Mouse (Mus musculus): ENCODE data around the gene Gm20388. TPM values are rescaled to one million over a fixed set of nuclear protein-coding genes. Genes with fewer than 3 reads are reported as not detected.

Gm20388 gene
- total and polyA plus RNA-seq, 2 experiments from 2014 or later: 17.3 TPM; not detected in 1

GRCm38 (mm10) chr8:120630848-120631247, 720.2 kb downstream of the Gm20388 start:
- no peak for DNase-seq (ENCODE audit: low spot score)
- no peak for ATAC-seq (ENCODE audit: insufficient read depth, low read depth)
- Histone ChIP-seq H3K4me3 (ENCODE audit: low read depth, low read length) (no peak overlapping the region), H3K4me2 (ENCODE audit: low read depth, low read length) (no peak overlapping the region), H3K9me3 (replicated peaks; ENCODE audit: control insufficient read depth, low read length) (no peaks in the 10 kb centered on the region), H3K27me3 (ENCODE audit: control insufficient read depth, insufficient read depth, low read length) (no peaks in the 10 kb centered on the region), H3K4me1 (ENCODE audit: control insufficient read depth, insufficient read depth) (peaks cover 8% of the 10 kb centered on the region; the same call in 1 of the 2 replicates), H3K36me3 (replicated peaks; ENCODE audit: control insufficient read depth, insufficient read depth, low read length) (no peaks in the 10 kb centered on the region), H3K9ac (replicated peaks; ENCODE audit: low read depth, low read length) (no peak overlapping the region), H3K27ac (ENCODE audit: low read depth) (no peak overlapping the region)
- TF ChIP-seq EP300 (IDR thresholded peaks at IDR 0.05; ENCODE audit: low read depth) (no peak), CTCF (IDR thresholded peaks at IDR 0.05; ENCODE audit: low read depth) (no peak)
- WGBS: 53% methylated on average over 6 of the region's 6 CpGs

- H3K9me3 ChIP-seq (replicated peaks; ENCODE audit: control insufficient read depth, low read length): no peaks in the 10 kb centered on the region
- peaks cover 2% of the 10 kb centered on the region; the same call in 1 of the 2 replicates for H3K27me3 ChIP-seq (ENCODE audit: control insufficient read depth, insufficient read depth, low read length)
- 73% methylated on average over 21 of the region's 21 CpGs for WGBS
- H3K9ac ChIP-seq (replicated peaks; ENCODE audit: low read depth, low read length): no peak overlapping the region
- ATAC-seq (ENCODE audit: insufficient read depth, low read depth) (no peak), DNase-seq (ENCODE audit: low spot score) (no peak)
- TF ChIP-seq EP300 (IDR thresholded peaks at IDR 0.05; ENCODE audit: low read depth): no peak
- H3K27ac ChIP-seq (ENCODE audit: low read depth): no peak overlapping the region
- peaks cover 8% of the 10 kb centered on the region; the same call in 1 of the 2 replicates for H3K4me1 ChIP-seq (ENCODE audit: control insufficient read depth, insufficient read depth)
- H3K36me3 ChIP-seq (replicated peaks; ENCODE audit: control insufficient read depth, insufficient read depth, low read length): no peaks in the 10 kb centered on the region
- no peak overlapping the region for H3K4me2 ChIP-seq (ENCODE audit: low read depth, low read length)
- no peak overlapping the region for H3K4me3 ChIP-seq (ENCODE audit: low read depth, low read length)
These were observed 721.1 kb downstream of the Gm20388 start for GRCm38 (mm10) chr8:120631441-120632375.

GRCm38 (mm10) chr8:120632969-120633664, 722.5 kb downstream of the Gm20388 start:
- 44% methylated on average over 17 of the region's 17 CpGs for WGBS
- no peak for DNase-seq (ENCODE audit: low spot score)

GRCm38 (mm10) chr8:120633665-120634271, 723.1 kb downstream of the Gm20388 start:
- no peak overlapping the region for H3K27ac ChIP-seq (ENCODE audit: low read depth)
- no peak for TF ChIP-seq EP300 (IDR thresholded peaks at IDR 0.05; ENCODE audit: low read depth)
- TF ChIP-seq CTCF (IDR thresholded peaks at IDR 0.05; ENCODE audit: low read depth): no peak
- no peak for DNase-seq (ENCODE audit: low spot score)
- peak overlapping the region; percentile 94 for H3K4me2 ChIP-seq (ENCODE audit: low read depth, low read length)
- H3K9ac ChIP-seq (replicated peaks; ENCODE audit: low read depth, low read length): peak overlapping the region; percentile 55
- WGBS: 2% methylated on average over 42 of the region's 44 CpGs
- H3K4me3 ChIP-seq (ENCODE audit: low read depth, low read length): peak overlapping the region; percentile 59
- no peak for ATAC-seq (ENCODE audit: insufficient read depth, low read depth)
- no peaks in the 10 kb centered on the region for H3K9me3 ChIP-seq (replicated peaks; ENCODE audit: control insufficient read depth, low read length)
- H3K4me1 ChIP-seq (ENCODE audit: control insufficient read depth, insufficient read depth): peaks cover 8% of the 10 kb centered on the region; the same call in 1 of the 2 replicates
- H3K36me3 ChIP-seq (replicated peaks; ENCODE audit: control insufficient read depth, insufficient read depth, low read length): no peaks in the 10 kb centered on the region
- H3K27me3 ChIP-seq (ENCODE audit: control insufficient read depth, insufficient read depth, low read length): peaks cover 2% of the 10 kb centered on the region; the same call in 1 of the 2 replicates

More at GRCm38 (mm10) chr8:120632969-120633664, 722.5 kb downstream of the Gm20388 start:
- TF ChIP-seq CTCF (IDR thresholded peaks at IDR 0.05; ENCODE audit: low read depth) (no peak), EP300 (IDR thresholded peaks at IDR 0.05; ENCODE audit: low read depth) (no peak)
- H3K4me3 ChIP-seq (ENCODE audit: low read depth, low read length): peak overlapping the region; percentile 59
- no peaks in the 10 kb centered on the region for H3K36me3 ChIP-seq (replicated peaks; ENCODE audit: control insufficient read depth, insufficient read depth, low read length)
- H3K4me2 ChIP-seq (ENCODE audit: low read depth, low read length): peak overlapping the region; percentile 94
- peaks cover 2% of the 10 kb centered on the region; the same call in 1 of the 2 replicates for H3K27me3 ChIP-seq (ENCODE audit: control insufficient read depth, insufficient read depth, low read length)
- no peak for ATAC-seq (ENCODE audit: insufficient read depth, low read depth)
- H3K9ac ChIP-seq (replicated peaks; ENCODE audit: low read depth, low read length): no peak overlapping the region
- H3K4me1 ChIP-seq (ENCODE audit: control insufficient read depth, insufficient read depth): peaks cover 8% of the 10 kb centered on the region; the same call in 1 of the 2 replicates
- no peaks in the 10 kb centered on the region for H3K9me3 ChIP-seq (replicated peaks; ENCODE audit: control insufficient read depth, low read length)
- no peak overlapping the region for H3K27ac ChIP-seq (ENCODE audit: low read depth)

GRCm38 (mm10) chr8:120634329-120634839, 723.7 kb downstream of the Gm20388 start:
- Histone ChIP-seq H3K4me1 (ENCODE audit: control insufficient read depth, insufficient read depth) (peaks cover 8% of the 10 kb centered on the region; the same call in 1 of the 2 replicates), H3K9me3 (replicated peaks; ENCODE audit: control insufficient read depth, low read length) (no peaks in the 10 kb centered on the region), H3K4me3 (ENCODE audit: low read depth, low read length) (peak overlapping the region; percentile 59), H3K27me3 (ENCODE audit: control insufficient read depth, insufficient read depth, low read length) (peaks cover 2% of the 10 kb centered on the region; the same call in 1 of the 2 replicates), H3K4me2 (ENCODE audit: low read depth, low read length) (peak overlapping the region; percentile 94), H3K9ac (replicated peaks; ENCODE audit: low read depth, low read length) (peak overlapping the region; percentile 55), H3K36me3 (replicated peaks; ENCODE audit: control insufficient read depth, insufficient read depth, low read length) (no peaks in the 10 kb centered on the region), H3K27ac (ENCODE audit: low read depth) (no peak overlapping the region)
- no peak for TF ChIP-seq EP300 (IDR thresholded peaks at IDR 0.05; ENCODE audit: low read depth)
- no peak for TF ChIP-seq CTCF (IDR thresholded peaks at IDR 0.05; ENCODE audit: low read depth)
- peak; percentile 33 for DNase-seq (ENCODE audit: low spot score)
- WGBS: under 1% methylated on average over 28 of the region's 42 CpGs
- peak; percentile 78 for ATAC-seq (ENCODE audit: insufficient read depth, low read depth)
